Mouse (Mus musculus) olfactory bulb, adult 2 months (tissue): ENCODE results near the gene Nol9. TPM values are rescaled to one million over a fixed set of nuclear protein-coding genes. Genes with fewer than 3 reads are reported as not detected.

Source experiments
- H3K27ac ChIP-seq: fragments of 200-500 bp; 2 replicates; pipeline ENCODE4 v1.5.1; 2012; ENCODE audit warnings: low read depth, low read length; ENCODE audit not compliant: insufficient read depth
- H3K4me1 ChIP-seq: fragments of 200-500 bp; 2 replicates; pipeline ENCODE4 v1.6.1; 2012; ENCODE audit warnings: low read length; ENCODE audit not compliant: control insufficient read depth, insufficient read depth
- H3K4me3 ChIP-seq: fragments of 200-500 bp; 2 replicates; pipeline ENCODE4 v1.5.1; 2012; ENCODE audit warnings: mild to moderate bottlenecking, low read depth, low read length, moderate library complexity; ENCODE audit not compliant: insufficient read depth
- CTCF ChIP-seq: fragments of 200-500 bp; IDR thresholded peaks from 2 replicates; pipeline ENCODE4 v1.5.1; 2012; ENCODE audit warnings: low read depth, mild to moderate bottlenecking, low read length, moderate library complexity; ENCODE audit not compliant: insufficient read depth
- POLR2A ChIP-seq: fragments of 200-500 bp; IDR thresholded peaks from 2 replicates; pipeline ENCODE4 v1.6.1; 2012; ENCODE audit warnings: mild to moderate bottlenecking, low read depth, low read length, moderate library complexity; ENCODE audit not compliant: insufficient read depth
- WGBS: fragments of 180-500 bp; shearing (Covaris S2); methylation state at CpG from one replicate; pipeline ENCODE4 v1.1.7; 2018; 5-methylcytosine and 5-hydroxymethylcytosine counted together
- polyA plus RNA-seq: library from polyadenylated mRNA; stranded (reverse); fragments of >200 nt; gene quantifications from 2 replicates; pipeline ENCODE4 v1.2.4, GENCODE M21; 2012; ENCODE audit warnings: low replicate concordance; ENCODE audit not compliant: missing spikeins, insufficient read depth, insufficient read length

The Nol9 gene
- polyA plus RNA-seq, 1 experiment: not detected

DNA sequence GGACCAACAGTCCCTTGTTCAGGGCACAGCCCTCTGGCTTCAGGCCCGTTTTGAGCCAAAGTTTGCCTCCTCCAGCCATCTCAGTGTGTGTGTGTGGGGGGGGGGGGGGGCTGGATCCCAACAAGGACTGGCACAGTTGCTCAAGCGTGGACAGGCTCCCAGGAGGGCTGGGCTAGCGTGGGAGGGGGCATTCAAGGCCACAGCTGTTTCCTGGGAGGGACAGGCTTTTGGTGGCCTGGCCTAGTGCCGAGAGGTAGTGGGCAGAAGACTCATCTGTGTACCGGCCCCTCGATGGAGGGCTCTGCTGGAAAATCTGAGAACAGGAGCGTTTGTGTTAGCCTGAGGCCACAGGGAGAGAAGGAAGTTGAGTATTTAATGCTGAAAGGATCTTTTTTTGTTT is 40.8 kb downstream of the Nol9 start:
- WGBS: 58% methylated on average over 7 of the region's 7 CpGs
- H3K27ac ChIP-seq: no peak overlapping the region
- TF ChIP-seq CTCF (no peak), POLR2A (no peak)
- H3K4me3 ChIP-seq: no peak overlapping the region
- H3K4me1 ChIP-seq: peaks cover 20% of the 10 kb centered on the region

DNA sequence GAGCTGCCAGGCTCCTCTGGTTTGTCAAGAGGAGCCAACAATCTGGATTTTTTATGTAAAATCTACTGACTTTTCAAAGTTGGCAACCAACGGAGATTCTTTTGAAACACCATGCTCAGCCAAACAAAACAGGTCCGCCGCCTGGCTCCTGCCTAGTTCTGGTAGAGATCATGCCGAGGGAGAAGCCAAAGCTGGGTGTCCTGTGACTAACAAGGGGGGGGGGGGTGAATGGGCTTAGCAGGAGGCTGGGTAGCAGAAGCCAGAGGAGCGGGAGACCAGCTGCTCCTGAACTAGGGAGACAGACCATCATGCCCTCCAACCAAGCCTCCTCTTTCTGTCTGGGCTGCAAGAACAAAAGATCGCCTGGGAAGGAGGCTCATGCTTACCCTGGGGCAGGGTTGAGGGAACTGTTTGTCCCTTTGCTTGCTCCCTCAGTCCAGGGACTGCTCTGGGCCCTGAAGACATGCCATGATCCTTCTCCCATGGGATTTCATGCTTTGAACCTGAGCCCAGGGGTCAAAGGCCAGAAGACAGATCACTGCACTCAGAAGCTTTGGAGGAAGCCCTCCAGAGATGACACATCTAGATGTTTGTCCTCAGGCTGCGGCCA is 44.6 kb downstream of the Nol9 start:
- no peak overlapping the region for H3K4me3 ChIP-seq
- TF ChIP-seq CTCF (no peak), POLR2A (no peak)
- H3K27ac ChIP-seq: no peak overlapping the region
- peaks cover 27% of the 10 kb centered on the region for H3K4me1 ChIP-seq
- WGBS: 57% methylated on average over 7 of the region's 7 CpGs

DNA sequence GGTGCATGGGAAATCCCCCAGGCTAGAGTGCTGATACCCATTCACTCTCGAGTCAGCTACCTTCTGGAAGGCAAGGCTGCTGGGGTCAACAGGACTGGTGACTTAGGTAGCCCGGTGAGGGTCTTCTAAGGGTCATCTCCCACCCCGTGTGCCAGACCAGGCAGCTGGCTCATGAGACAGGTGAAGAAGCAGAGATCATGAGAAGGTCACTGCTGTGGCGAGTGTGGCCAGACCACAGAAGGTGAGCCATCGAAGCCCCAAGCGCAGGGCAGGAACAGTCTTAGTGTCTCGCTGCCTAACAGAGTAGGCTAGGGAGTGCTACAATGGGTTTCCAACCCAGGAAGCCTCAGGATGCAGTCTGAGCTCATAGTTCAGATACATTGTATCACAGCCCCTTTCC is 45.5 kb downstream of the Nol9 start:
- WGBS: 96% methylated on average over 7 of the region's 7 CpGs
- H3K4me1 ChIP-seq: peaks cover 30% of the 10 kb centered on the region
- H3K27ac ChIP-seq: no peak overlapping the region
- no peak overlapping the region for H3K4me3 ChIP-seq
- TF ChIP-seq POLR2A: no peak
- TF ChIP-seq CTCF: no peak

DNA sequence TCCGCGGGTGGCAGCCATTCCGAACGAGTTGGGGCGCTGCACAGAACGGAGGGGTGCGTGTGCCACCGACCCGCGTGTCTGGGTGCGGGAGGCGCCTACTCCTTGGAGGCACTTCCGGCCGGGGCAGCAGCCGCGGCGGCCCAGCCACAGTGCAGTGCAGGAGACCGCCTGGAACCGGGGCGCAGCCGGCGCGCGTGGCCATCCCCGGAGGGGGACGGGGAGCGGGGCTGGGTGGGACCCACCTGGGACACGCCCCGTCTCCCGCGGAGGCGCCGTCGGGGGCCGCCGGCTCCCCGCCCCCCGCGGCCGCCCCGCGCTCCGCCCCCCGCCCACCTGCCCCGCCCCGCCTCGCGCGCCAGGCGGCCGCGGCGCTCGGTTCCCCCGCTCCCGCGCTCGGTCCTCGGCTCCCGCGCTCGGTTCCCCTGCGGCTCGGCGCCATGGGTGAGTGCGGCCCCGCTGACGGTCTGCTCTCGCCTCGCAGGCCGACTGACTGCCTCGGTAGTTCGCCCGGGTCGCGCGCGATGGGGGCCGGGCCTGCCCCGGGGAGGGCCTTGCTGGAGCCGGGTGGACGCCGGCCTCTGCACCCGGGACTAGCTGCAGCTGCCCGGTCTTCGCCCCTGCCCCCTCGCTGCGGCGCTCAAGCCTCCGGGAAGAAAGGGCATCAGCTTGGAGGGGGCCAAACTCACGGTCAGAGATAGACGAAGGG is 47.5 kb downstream of the Nol9 start:
- under 1% methylated on average over 83 of the region's 92 CpGs for WGBS
- peaks cover 30% of the 10 kb centered on the region for H3K4me1 ChIP-seq
- peak overlapping the region; percentile 71 for H3K4me3 ChIP-seq
- H3K27ac ChIP-seq: peak overlapping the region; percentile 24; the same call in 1 of the 2 replicates
- no peak for TF ChIP-seq CTCF
- no peak for TF ChIP-seq POLR2A

DNA sequence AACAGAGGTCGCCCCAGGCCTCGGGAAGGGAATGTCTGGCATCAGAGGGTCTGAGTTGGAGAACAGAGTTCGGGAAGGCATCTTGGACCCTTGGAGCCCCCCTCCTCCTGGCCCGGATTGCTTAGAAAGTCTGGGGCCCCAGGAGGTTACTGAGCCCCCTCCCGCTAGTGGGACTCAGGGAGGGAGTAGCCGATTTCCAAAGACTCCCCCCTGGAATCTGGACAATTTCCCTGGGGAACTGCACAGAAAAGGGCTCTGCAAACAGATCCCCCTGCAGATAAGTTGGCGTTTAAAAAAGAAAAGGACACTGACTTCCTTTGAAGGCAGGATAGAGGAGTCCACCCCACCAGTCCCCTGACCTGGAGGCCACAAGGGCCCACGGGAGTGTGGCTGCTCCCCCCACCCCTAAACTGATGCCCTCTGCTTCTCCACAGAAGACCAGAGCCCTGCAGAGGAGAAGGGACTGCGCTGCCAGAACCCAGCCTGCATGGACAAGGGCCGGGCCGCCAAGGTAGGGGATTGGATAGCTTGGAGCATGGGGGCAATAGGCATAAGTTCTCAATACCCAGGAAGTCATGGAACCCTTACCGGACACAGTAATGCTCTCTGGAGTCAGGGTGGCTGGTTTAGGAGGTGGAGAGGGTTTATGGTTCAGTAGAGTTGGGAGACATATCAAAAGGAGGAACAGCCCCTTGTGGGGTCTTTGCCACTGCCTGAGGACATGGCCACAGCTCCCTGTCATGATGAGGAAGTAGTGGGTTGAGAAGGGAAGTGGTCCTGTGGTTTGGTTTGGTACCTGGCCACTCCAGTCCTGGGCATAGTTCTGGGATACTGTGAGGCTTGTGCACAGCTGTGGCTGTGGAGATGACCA is 48.3 kb downstream of the Nol9 start:
- Histone ChIP-seq H3K4me3 (peak overlapping the region; percentile 71), H3K27ac (peak overlapping the region; percentile 24; the same call in 1 of the 2 replicates), H3K4me1 (peaks cover 33% of the 10 kb centered on the region)
- no peak for TF ChIP-seq CTCF
- no peak for TF ChIP-seq POLR2A
- 17% methylated on average over 12 of the region's 12 CpGs for WGBS

DNA sequence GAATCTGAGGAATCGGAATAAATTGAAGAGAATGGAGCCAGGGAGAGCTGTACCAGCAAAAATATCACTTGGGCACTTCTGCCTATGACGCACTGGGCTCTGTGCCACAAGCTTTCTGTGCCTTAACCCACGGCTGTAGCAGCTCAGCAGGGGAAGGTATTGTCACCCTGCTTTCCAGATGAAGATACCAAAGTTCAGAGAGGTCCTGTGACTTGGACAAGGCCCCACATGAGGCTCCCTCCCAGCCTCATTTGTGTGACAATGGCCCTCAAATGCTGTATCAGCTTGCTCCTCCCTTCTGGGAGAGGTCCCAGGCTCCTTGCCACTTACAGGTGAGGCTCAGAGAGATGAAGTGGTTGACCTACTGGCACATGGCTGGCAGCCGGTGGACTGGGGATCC is 49.0 kb downstream of the Nol9 start:
- H3K4me3 ChIP-seq: no peak overlapping the region
- H3K27ac ChIP-seq: no peak overlapping the region
- WGBS: 32% methylated on average over 4 of the region's 4 CpGs
- peaks cover 40% of the 10 kb centered on the region for H3K4me1 ChIP-seq
- no peak for TF ChIP-seq CTCF
- TF ChIP-seq POLR2A: no peak

DNA sequence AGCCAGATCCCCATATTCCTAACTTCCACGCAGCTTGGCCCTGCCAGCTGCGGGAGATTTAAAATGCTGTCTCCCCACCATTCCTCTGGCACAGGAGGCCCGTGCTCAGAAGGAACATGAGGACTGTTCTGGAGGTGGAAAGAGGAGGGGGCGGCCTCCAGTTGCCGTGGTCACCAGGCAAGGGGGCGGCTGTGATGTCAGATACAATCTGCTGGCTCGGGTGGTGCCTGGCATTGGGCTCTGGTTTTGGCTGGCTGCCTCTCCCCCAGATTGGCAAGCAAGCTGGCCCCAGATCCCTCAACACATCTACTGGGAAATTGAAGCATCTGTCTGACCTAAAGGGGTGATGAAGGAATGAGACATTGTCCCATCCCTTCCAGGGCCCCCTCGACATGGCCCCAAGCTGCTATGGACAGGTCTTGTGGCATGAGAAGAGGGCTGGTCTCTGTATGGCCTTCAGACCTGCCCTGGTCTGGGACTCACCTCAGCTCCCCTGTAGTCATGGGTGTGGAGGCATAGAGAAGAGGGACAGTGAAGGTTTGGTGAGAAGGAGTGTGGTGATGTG is 49.5 kb downstream of the Nol9 start:
- Histone ChIP-seq H3K27ac (no peak overlapping the region), H3K4me3 (no peak overlapping the region), H3K4me1 (peaks cover 40% of the 10 kb centered on the region)
- no peak for TF ChIP-seq CTCF
- no peak for TF ChIP-seq POLR2A
- WGBS: 27% methylated on average over 8 of the region's 8 CpGs

DNA sequence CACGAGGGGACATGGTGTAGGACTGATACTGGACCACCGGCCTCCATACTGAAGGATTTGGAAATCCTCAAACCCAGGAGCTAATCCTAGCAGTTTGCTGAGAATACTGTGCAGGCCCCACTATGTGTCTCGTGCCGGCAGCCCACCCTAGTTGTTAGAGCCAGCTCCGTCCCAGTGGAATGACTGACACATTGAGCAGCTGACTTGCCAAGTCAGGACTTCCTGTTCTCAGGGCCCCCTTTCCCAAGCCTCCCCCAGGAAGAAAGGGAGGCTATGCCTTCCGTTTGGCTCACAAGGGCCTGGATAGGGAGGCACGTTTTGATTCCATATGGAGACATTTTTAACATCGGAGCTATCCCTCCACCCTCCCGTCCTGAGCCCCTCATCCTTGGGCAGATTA is 51.1 kb downstream of the Nol9 start:
- H3K27ac ChIP-seq: no peak overlapping the region
- no peak overlapping the region for H3K4me3 ChIP-seq
- peaks cover 36% of the 10 kb centered on the region for H3K4me1 ChIP-seq
- no peak for TF ChIP-seq CTCF
- TF ChIP-seq POLR2A: no peak
- 91% methylated on average over 9 of the region's 9 CpGs for WGBS

DNA sequence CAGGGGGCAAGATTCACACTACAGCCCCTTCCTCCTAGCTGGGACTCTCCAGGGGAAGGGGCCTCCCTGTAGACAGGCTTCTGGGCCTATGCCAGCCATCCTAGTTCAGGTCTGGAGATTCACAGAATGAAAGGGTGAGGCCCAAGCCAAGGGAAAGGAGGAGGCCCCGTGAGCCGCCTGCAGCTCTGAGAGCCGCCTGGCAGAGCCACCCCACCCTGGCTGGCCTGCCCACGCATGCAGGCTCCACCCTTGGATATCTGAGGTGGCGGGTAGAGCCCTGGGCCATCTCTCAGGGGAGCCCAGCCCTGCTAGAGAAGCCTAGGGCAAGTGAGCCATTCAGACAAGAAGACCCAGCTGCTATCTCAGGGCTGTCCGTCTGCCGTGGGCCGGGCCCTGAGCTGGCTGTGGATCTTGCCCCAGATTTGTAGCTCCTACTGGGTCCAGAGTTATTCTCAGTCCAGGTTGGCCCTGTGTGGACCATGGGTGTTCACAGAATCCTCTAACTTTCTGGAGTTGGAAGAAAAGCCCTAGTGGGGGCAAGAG is 53.7 kb downstream of the Nol9 start:
- Histone ChIP-seq H3K4me1 (peaks cover 30% of the 10 kb centered on the region), H3K4me3 (no peak overlapping the region), H3K27ac (no peak overlapping the region)
- TF ChIP-seq CTCF (no peak), POLR2A (no peak)
- WGBS: 59% methylated on average over 8 of the region's 8 CpGs
